Mouse (Mus musculus) CH12.LX (cell line): Measurements from ENCODE around the gene Wdr83. TPM values are rescaled to one million over a fixed set of nuclear protein-coding genes. Genes with fewer than 3 reads are reported as not detected.
"Not testable (repeated sequence)": the region's sequence is repeated elsewhere in the genome, so short reads cannot be mapped to it uniquely, and the experiment has no call there.

Experiments used
- DNase-seq: peaks from one replicate; pipeline ENCODE4 v3.0.0-alpha.2; 2013; ENCODE audit errors: extremely low read depth
- H3K27ac ChIP-seq: 2 replicates; pipeline ENCODE4 v1.5.1; 2012; ENCODE audit warnings: low read depth, mild to moderate bottlenecking, control low read depth, moderate library complexity; ENCODE audit not compliant: insufficient read depth
- H3K27me3 ChIP-seq: replicated peaks from 2 replicates; pipeline ENCODE3; 2012; ENCODE audit warnings: inconsistent platforms
- H3K36me3 ChIP-seq, 2 experiments: replicated peaks in 1 of 2; 2 replicates each; pipeline versions ENCODE3 to v1.6.1; 2012; ENCODE audit warnings: inconsistent platforms in 1 of 2, low read length in 1 of 2, mild to moderate bottlenecking in 1 of 2, mixed read lengths in 1 of 2, moderate library complexity in 1 of 2; ENCODE audit not compliant: control insufficient read depth in 1 of 2, insufficient read depth in 1 of 2
- H3K4me1 ChIP-seq, 2 experiments: 2 replicates each; pipeline ENCODE4 v1.6.1; 2012; ENCODE audit warnings: inconsistent platforms in 1 of 2, moderate library complexity in 1 of 2; ENCODE audit not compliant: insufficient read depth in 2 of 2, control insufficient read depth in 1 of 2
- H3K4me2 ChIP-seq: 2 replicates; pipeline ENCODE4 v1.6.1; 2012; ENCODE audit warnings: low read depth, mild to moderate bottlenecking, control low read depth; ENCODE audit not compliant: poor library complexity, insufficient read depth, severe bottlenecking
- H3K4me3 ChIP-seq, 3 experiments: fragments of 150-350 bp in 1 of 3; sonication (generic) in 1 of 3; replicated peaks in 1 of 3; 2 replicates each; pipeline versions ENCODE3 to v1.5.1; 2011 to 2012; ENCODE audit warnings: low read depth in 2 of 3, low read length in 2 of 3, mild to moderate bottlenecking in 2 of 3, moderate library complexity in 2 of 3, control low read depth in 1 of 3, improper control_type of control experiment in 1 of 3, inconsistent platforms in 1 of 3, mixed read lengths in 1 of 3; ENCODE audit not compliant: poor library complexity in 1 of 3
- H3K79me2 ChIP-seq: replicated peaks from 2 replicates; pipeline ENCODE4 v1.6.1; 2012; ENCODE audit warnings: mild to moderate bottlenecking, moderate library complexity; ENCODE audit not compliant: control insufficient read depth, poor library complexity, insufficient read depth, severe bottlenecking; ENCODE audit errors: extremely low read depth
- H3K9ac ChIP-seq: 2 replicates; pipeline ENCODE4 v1.6.1; 2012; ENCODE audit warnings: low read depth, mild to moderate bottlenecking, control low read depth, moderate library complexity; ENCODE audit not compliant: insufficient read depth
- H3K9me3 ChIP-seq: replicated peaks from 2 replicates; pipeline ENCODE3; 2012; ENCODE audit warnings: low read length, inconsistent platforms, mixed read lengths
- CTCF ChIP-seq, 2 experiments: IDR thresholded peaks in 1 of 2; conservative IDR thresholded peaks in 1 of 2; 2 replicates each; pipeline ENCODE4 v1.5.1; 2011 to 2012; ENCODE audit warnings: low read depth in 2 of 2, low read length in 2 of 2, improper control_type of control experiment in 1 of 2, inconsistent platforms in 1 of 2, mild to moderate bottlenecking in 1 of 2, moderate library complexity in 1 of 2
- ELF1 ChIP-seq: IDR thresholded peaks from 2 replicates; pipeline ENCODE4 v1.6.1; 2014; ENCODE audit warnings: low read depth, mild to moderate bottlenecking, inconsistent platforms, low read length, improper control_type of control experiment
- IRF4 ChIP-seq: IDR thresholded peaks from 2 replicates; pipeline ENCODE4 v1.6.1; 2014; ENCODE audit warnings: low read depth, mild to moderate bottlenecking, inconsistent platforms, low read length, improper control_type of control experiment
- JUND ChIP-seq: conservative IDR thresholded peaks from 2 replicates; pipeline ENCODE4 v1.6.1; 2011; ENCODE audit warnings: low read depth, low read length, improper control_type of control experiment
- MAFK ChIP-seq: IDR thresholded peaks from 2 replicates; pipeline ENCODE4 v1.6.1; 2011; ENCODE audit warnings: low read length, improper control_type of control experiment; ENCODE audit not compliant: insufficient replicate concordance
- MAZ ChIP-seq: IDR thresholded peaks from 2 replicates; pipeline ENCODE4 v1.6.1; 2012; ENCODE audit warnings: low read depth, mild to moderate bottlenecking, inconsistent platforms, low read length, improper control_type of control experiment, moderate library complexity
- MEF2A ChIP-seq: IDR thresholded peaks from 2 replicates; pipeline ENCODE4 v1.6.1; 2014; ENCODE audit warnings: low read depth, mild to moderate bottlenecking, inconsistent platforms, low read length, improper control_type of control experiment, borderline replicate concordance
- MXI1 ChIP-seq: IDR thresholded peaks from 2 replicates; pipeline ENCODE4 v1.6.1; 2011; ENCODE audit warnings: mild to moderate bottlenecking, low read depth, low read length, improper control_type of control experiment
- NELFE ChIP-seq: IDR thresholded peaks from 2 replicates; pipeline ENCODE4 v1.6.1; 2011; ENCODE audit warnings: low read depth, low read length, improper control_type of control experiment
- NRF1 ChIP-seq: IDR thresholded peaks from 2 replicates; pipeline ENCODE4 v1.6.1; 2014; ENCODE audit warnings: low read depth, mild to moderate bottlenecking, inconsistent platforms, low read length, improper control_type of control experiment, moderate library complexity
- PAX5 ChIP-seq: IDR thresholded peaks from 2 replicates; pipeline ENCODE4 v1.6.1; 2012; ENCODE audit warnings: low read length, inconsistent platforms, mixed read lengths
- POLR2A ChIP-seq: IDR thresholded peaks from 2 replicates; pipeline ENCODE4 v1.6.1; 2011; ENCODE audit warnings: low read depth, mild to moderate bottlenecking, improper control_type of control experiment, low read length
- SIN3A ChIP-seq: IDR thresholded peaks from 2 replicates; pipeline ENCODE4 v1.6.1; 2012; ENCODE audit warnings: low read length, improper control_type of control experiment, inconsistent platforms
- SMC3 ChIP-seq: IDR thresholded peaks from 2 replicates; pipeline ENCODE4 v1.6.1; 2011; ENCODE audit warnings: low read depth, low read length, improper control_type of control experiment
- TBP ChIP-seq: conservative IDR thresholded peaks from 2 replicates; pipeline ENCODE4 v1.6.1; 2011; ENCODE audit warnings: low read depth, low read length, improper control_type of control experiment
- TCF12 ChIP-seq: IDR thresholded peaks from 2 replicates; pipeline ENCODE4 v1.6.1; 2014; ENCODE audit warnings: low read depth, mild to moderate bottlenecking, inconsistent platforms, low read length, improper control_type of control experiment
- ZMIZ1 ChIP-seq: IDR thresholded peaks from 2 replicates; pipeline ENCODE4 v1.6.1; 2012; ENCODE audit warnings: low read depth, mild to moderate bottlenecking, inconsistent platforms, low read length, improper control_type of control experiment
- dilution Hi-C: fragments of 300-500 bp; cut with MboI; formaldehyde crosslinking; loops from 2 replicates; pipeline ENCODE4 v1.14.3; 2020; ENCODE audit warnings: low sequenced_read_pairs; ENCODE audit not compliant: extremely low pct_unique_long_range_greater_than_20kb, extremely low pct_ligation_motif_present
- in situ Hi-C: fragments of 300-500 bp; cut with MboI; formaldehyde crosslinking; loops from 3 replicates; pipeline ENCODE4 v1.14.3; 2019; ENCODE audit warnings: low sequenced_read_pairs, low pct_ligation_motif_present, low pct_unique_long_range_greater_than_20kb, mixed read lengths
- polyA plus RNA-seq: library from polyadenylated mRNA; unstranded; fragments of >175 nt; gene quantifications from 2 replicates; pipeline ENCODE4 v1.2.1, GENCODE M21; 2012; ENCODE audit warnings: low read depth; ENCODE audit not compliant: insufficient read length
- total RNA-seq, 2 experiments: library from RNA; depleted of rRNA; stranded (reverse); fragments of 300-350 nt in 1 of 2; fragments of >200 nt in 1 of 2; gene quantifications; 2 replicates each; pipeline ENCODE4 v1.2.3; 2012 to 2014

Gene Wdr83
- total and polyA plus RNA-seq, 3 experiments: 5.5 to 35.6 (median 24.6) TPM

DNA sequence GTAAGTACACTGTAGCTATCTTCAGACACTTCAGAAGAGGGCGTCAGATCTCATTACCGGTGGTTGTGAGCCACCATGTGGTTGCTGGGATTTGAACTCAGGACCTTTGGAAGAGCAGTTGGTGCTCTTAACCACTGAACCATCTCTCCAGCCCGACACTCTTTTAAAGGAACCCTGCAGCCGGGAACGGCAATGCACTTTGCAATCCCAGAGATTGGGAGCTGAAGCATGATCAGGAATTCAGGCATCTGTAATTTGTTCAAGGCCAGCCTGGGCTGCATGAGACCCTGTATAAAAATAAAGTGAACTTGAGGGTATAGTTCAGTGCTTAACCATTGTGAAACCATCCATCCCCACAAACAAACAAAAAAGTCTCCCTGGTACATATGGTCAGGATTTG, 39.1 kb upstream of the Wdr83 start:
- H3K36me3 ChIP-seq, DNase-seq, H3K9me3 ChIP-seq, H3K4me2 ChIP-seq, H3K27ac ChIP-seq, dilution Hi-C loops, H3K4me3 ChIP-seq, H3K27me3 ChIP-seq, H3K79me2 ChIP-seq, in situ Hi-C loops, H3K9ac ChIP-seq: not testable (repeated sequence)
- peaks cover 0 to 11% of the 10 kb centered on the region in 2 experiments; a peak in 2 of 4 replicates for H3K4me1 ChIP-seq

GRCm38 (mm10) chr8:85119052-85119981, 38.2 kb upstream of the Wdr83 start:
- peak overlapping the region; percentile 53 for H3K9ac ChIP-seq
- no peaks in the 10 kb centered on the region for H3K79me2 ChIP-seq
- TF ChIP-seq PAX5 (no peak), MEF2A (0 out of 2 replicates have a peak, but pooled peaks have one; percentile 22), NRF1 (peak; percentile 89), MAZ (no peak), JUND (no peak), MAFK (no peak), SIN3A (peak; percentile 62; the same call in 1 of the 2 replicates), SMC3 (no peak), IRF4 (0 out of 2 replicates have a peak, but pooled peaks have one; percentile 9), ZMIZ1 (peak; percentile 47; the same call in 1 of the 2 replicates), NELFE (peak; percentile 64; the same call in 1 of the 2 replicates), TCF12 (peak; percentile 51; the same call in 1 of the 2 replicates), CTCF (conservative IDR thresholded peaks at IDR 0.05 in 1 of 2, IDR thresholded peaks at IDR 0.05 in 1 of 2; ENCODE audit: low read depth in 2 of 2, low read length in 2 of 2) (peak in 1 of 2 experiments; percentile 36; a peak in 2 of 4 replicates), MXI1 (peak; percentile 52; the same call in 1 of the 2 replicates), POLR2A (peak; percentile 71), TBP (peak; percentile 83), ELF1 (peak; percentile 48)
- H3K4me3 ChIP-seq: peak overlapping the region; percentile 57 to 71 (median 62)
- in situ Hi-C loops: no loop called here
- dilution Hi-C loops: no loop called here
- H3K4me1 ChIP-seq: peaks cover 0 to 12% of the 10 kb centered on the region in 2 experiments; a peak in 2 of 4 replicates
- H3K4me2 ChIP-seq: peak overlapping the region; percentile 43
- peaks cover 3% of the 10 kb centered on the region for H3K27me3 ChIP-seq
- H3K9me3 ChIP-seq: no peaks in the 10 kb centered on the region
- H3K27ac ChIP-seq: no peak overlapping the region
- DNase-seq: peak; percentile 86
- H3K36me3 ChIP-seq: no peaks in the 10 kb centered on the region
